Mouse (Mus musculus): ENCODE measurements around the gene Dnajb3. TPM values are rescaled to one million over a fixed set of nuclear protein-coding genes. Genes with fewer than 3 reads are reported as not detected.
"Not testable (repeated sequence)": the region's sequence is repeated elsewhere in the genome, so short reads cannot be mapped to it uniquely, and the experiment has no call there.

Gene Dnajb3
- polyA plus RNA-seq, 1 experiment from 2014 or later = 13.5 TPM

GRCm38 (mm10) chr1:88212341-88213045 is 6.9 kb upstream of the Dnajb3 start:
- H3K27ac ChIP-seq (replicated peaks) = no peak overlapping the region
- no peaks in the 10 kb centered on the region for H3K27me3 ChIP-seq
- ATAC-seq (ENCODE audit: low FRiP score, low read depth) = 0 out of 2 replicates have a peak, but pooled peaks have one; percentile 12
- H3K4me3 ChIP-seq = no peak overlapping the region
- H3K9me3 ChIP-seq = peaks cover 59% of the 10 kb centered on the region
- H3K9ac ChIP-seq = no peak overlapping the region
- H3K4me2 ChIP-seq = no peak overlapping the region
- H3K36me3 ChIP-seq = no peaks in the 10 kb centered on the region
- WGBS = 63% methylated on average over 8 of the region's 8 CpGs
- H3K4me1 ChIP-seq (replicated peaks) = no peaks in the 10 kb centered on the region

- no peaks in the 10 kb centered on the region for H3K27me3 ChIP-seq
- 69% methylated on average over 8 of the region's 8 CpGs for WGBS
- peaks cover 52% of the 10 kb centered on the region for H3K9me3 ChIP-seq
- peak; percentile 31; the same call in 1 of the 2 replicates for ATAC-seq (ENCODE audit: low FRiP score, low read depth)
- no peaks in the 10 kb centered on the region for H3K36me3 ChIP-seq
- no peak within 1 kb of the TSS for H3K4me2 ChIP-seq
- H3K4me1 ChIP-seq (replicated peaks) = no peaks in the 10 kb centered on the region
- H3K27ac ChIP-seq (replicated peaks) = no peak within 1 kb of the TSS
- no peak within 1 kb of the TSS for H3K9ac ChIP-seq
- H3K4me3 ChIP-seq = no peak within 1 kb of the TSS
These were observed 6.2 kb upstream of the Dnajb3 start, which contains the start of gene Ugt1a1 for GRCm38 (mm10) chr1:88211812-88212211. Gene Ugt1a1 (plus strand): TSS chr1:88211959.

- peaks cover 8% of the 10 kb centered on the region for H3K4me1 ChIP-seq (replicated peaks)
- 84% methylated on average over 2 of the region's 2 CpGs for WGBS
- H3K27ac ChIP-seq (replicated peaks) = no peak overlapping the region
- ATAC-seq (ENCODE audit: low FRiP score, low read depth) = no peak
- peaks cover 8% of the 10 kb centered on the region; the same call in 1 of the 2 replicates for H3K36me3 ChIP-seq
- no peak overlapping the region for H3K4me2 ChIP-seq
- H3K27me3 ChIP-seq = no peaks in the 10 kb centered on the region
- H3K4me3 ChIP-seq = no peak overlapping the region
- no peak overlapping the region for H3K9ac ChIP-seq
- H3K9me3 ChIP-seq = peaks cover 15% of the 10 kb centered on the region
These were observed 1.4 kb upstream of the Dnajb3 start for GRCm38 (mm10) chr1:88206843-88207479.

- H3K4me2 ChIP-seq = no peak within 1 kb of the TSS
- H3K9me3 ChIP-seq = 0 out of 2 replicates have a peak, but pooled peaks cover 8% of the 10 kb centered on the region
- H3K4me3 ChIP-seq = no peak within 1 kb of the TSS
- no peaks in the 10 kb centered on the region for H3K27me3 ChIP-seq
- ATAC-seq (ENCODE audit: low FRiP score, low read depth) = no peak
- H3K9ac ChIP-seq = no peak within 1 kb of the TSS
- H3K4me1 ChIP-seq (replicated peaks) = peaks cover 3% of the 10 kb centered on the region; the same call in 1 of the 2 replicates
- WGBS = 83% methylated on average over 7 of the region's 7 CpGs
- H3K27ac ChIP-seq (replicated peaks) = no peak within 1 kb of the TSS
- H3K36me3 ChIP-seq = peaks cover 8% of the 10 kb centered on the region; the same call in 1 of the 2 replicates
These were observed 5.1 kb downstream of the Dnajb3 start, which contains the start of gene Ugt1a2 for GRCm38 (mm10) chr1:88200456-88200855. Gene Ugt1a2 (plus strand): TSS chr1:88200601.

GRCm38 (mm10) chr1:88199996-88200395 is 5.6 kb downstream of the Dnajb3 start:
- H3K9me3 ChIP-seq = 0 out of 2 replicates have a peak, but pooled peaks cover 8% of the 10 kb centered on the region
- H3K4me3 ChIP-seq = no peak overlapping the region
- no peak overlapping the region for H3K27ac ChIP-seq (replicated peaks)
- no peak overlapping the region for H3K9ac ChIP-seq
- H3K4me1 ChIP-seq (replicated peaks) = no peaks in the 10 kb centered on the region
- WGBS = 72% methylated on average over 2 of the region's 2 CpGs
- no peaks in the 10 kb centered on the region for H3K27me3 ChIP-seq
- H3K4me2 ChIP-seq = no peak overlapping the region
- no peak for ATAC-seq (ENCODE audit: low FRiP score, low read depth)
- H3K36me3 ChIP-seq = peaks cover 8% of the 10 kb centered on the region; the same call in 1 of the 2 replicates

- Histone ChIP-seq H3K4me1 (replicated peaks) (no peaks in the 10 kb centered on the region), H3K9ac (no peak overlapping the region), H3K27ac (replicated peaks) (no peak overlapping the region), H3K9me3 (no peaks in the 10 kb centered on the region), H3K4me2 (no peak overlapping the region), H3K4me3 (no peak overlapping the region), H3K27me3 (no peaks in the 10 kb centered on the region), H3K36me3 (no peaks in the 10 kb centered on the region)
- no peak for ATAC-seq (ENCODE audit: low FRiP score, low read depth)
- WGBS = 81% methylated on average over 3 of the region's 3 CpGs
These were observed 8.1 kb downstream of the Dnajb3 start for GRCm38 (mm10) chr1:88197443-88197842.

GRCm38 (mm10) chr1:88195687-88196086 is 9.9 kb downstream of the Dnajb3 start:
- ATAC-seq (ENCODE audit: low FRiP score, low read depth) = no peak
- H3K4me1 ChIP-seq (replicated peaks) = no peaks in the 10 kb centered on the region
- no peak overlapping the region for H3K27ac ChIP-seq (replicated peaks)
- no peak overlapping the region for H3K9ac ChIP-seq
- no peaks in the 10 kb centered on the region for H3K36me3 ChIP-seq
- H3K4me2 ChIP-seq = no peak overlapping the region
- no peaks in the 10 kb centered on the region for H3K27me3 ChIP-seq
- H3K9me3 ChIP-seq = no peaks in the 10 kb centered on the region
- WGBS = 91% methylated on average over 1 of the region's 1 CpGs
- no peak overlapping the region for H3K4me3 ChIP-seq

- no peaks in the 10 kb centered on the region for H3K27me3 ChIP-seq
- WGBS = 70% methylated on average over 3 of the region's 3 CpGs
- no peak overlapping the region for H3K4me3 ChIP-seq
- H3K4me1 ChIP-seq (replicated peaks) = no peaks in the 10 kb centered on the region
- ATAC-seq (ENCODE audit: low FRiP score, low read depth) = no peak
- no peaks in the 10 kb centered on the region for H3K9me3 ChIP-seq
- no peaks in the 10 kb centered on the region for H3K36me3 ChIP-seq
- H3K9ac ChIP-seq = no peak overlapping the region
- H3K4me2 ChIP-seq = no peak overlapping the region
- H3K27ac ChIP-seq (replicated peaks) = no peak overlapping the region
These were observed 13.4 kb downstream of the Dnajb3 start for GRCm38 (mm10) chr1:88192136-88192535.

- H3K4me2 ChIP-seq = no peak overlapping the region
- 86% methylated on average over 5 of the region's 5 CpGs for WGBS
- ATAC-seq (ENCODE audit: low FRiP score, low read depth) = no peak
- H3K27me3 ChIP-seq = no peaks in the 10 kb centered on the region
- no peaks in the 10 kb centered on the region for H3K36me3 ChIP-seq
- H3K4me1 ChIP-seq (replicated peaks) = no peaks in the 10 kb centered on the region
- no peak overlapping the region for H3K4me3 ChIP-seq
- H3K27ac ChIP-seq (replicated peaks) = no peak overlapping the region
- no peak overlapping the region for H3K9ac ChIP-seq
- no peaks in the 10 kb centered on the region for H3K9me3 ChIP-seq
These were observed 19.2 kb downstream of the Dnajb3 start for GRCm38 (mm10) chr1:88186325-88186935.

- no peaks in the 10 kb centered on the region for H3K36me3 ChIP-seq
- no peak overlapping the region for H3K9ac ChIP-seq
- H3K9me3 ChIP-seq = no peaks in the 10 kb centered on the region; the same call in 1 of the 2 replicates
- H3K4me3 ChIP-seq = no peak overlapping the region
- no peaks in the 10 kb centered on the region for H3K27me3 ChIP-seq
- no peak overlapping the region for H3K4me2 ChIP-seq
- no peak for ATAC-seq (ENCODE audit: low FRiP score, low read depth)
- no peaks in the 10 kb centered on the region for H3K4me1 ChIP-seq (replicated peaks)
- WGBS = 92% methylated on average over 1 of the region's 1 CpGs
- H3K27ac ChIP-seq (replicated peaks) = no peak overlapping the region
These were observed 25.9 kb downstream of the Dnajb3 start for GRCm38 (mm10) chr1:88179657-88180056.

GRCm38 (mm10) chr1:88172190-88172589 is 33.4 kb downstream of the Dnajb3 start:
- H3K36me3 ChIP-seq; H3K4me2 ChIP-seq; H3K9ac ChIP-seq; H3K4me1 ChIP-seq (replicated peaks); H3K27ac ChIP-seq (replicated peaks); ATAC-seq (ENCODE audit: low FRiP score, low read depth); H3K27me3 ChIP-seq; H3K9me3 ChIP-seq; H3K4me3 ChIP-seq: not testable (repeated sequence)
- WGBS = 87% methylated on average over 6 of the region's 7 CpGs

GRCm38 (mm10) chr1:88165711-88166110 is 39.9 kb downstream of the Dnajb3 start, which contains the start of gene Ugt1a5:
Gene Ugt1a5 (plus strand): TSS chr1:88166012.
- no peak for ATAC-seq (ENCODE audit: low FRiP score, low read depth)
- whole genome bisulfite sequencing = 80% methylated on average over 5 of the region's 5 CpGs

More at GRCm38 (mm10) chr1:88165711-88166110, 39.9 kb downstream of the Dnajb3 start, which contains the start of gene Ugt1a5:
- no peaks in the 10 kb centered on the region for H3K27me3 ChIP-seq
- no peaks in the 10 kb centered on the region for H3K36me3 ChIP-seq
- no peak within 1 kb of the TSS for H3K27ac ChIP-seq (replicated peaks)
- H3K4me1 ChIP-seq (replicated peaks) = no peaks in the 10 kb centered on the region
- no peak within 1 kb of the TSS for H3K9ac ChIP-seq
- H3K9me3 ChIP-seq = no peaks in the 10 kb centered on the region
- no peak within 1 kb of the TSS for H3K4me3 ChIP-seq
- H3K4me2 ChIP-seq = no peak within 1 kb of the TSS

Data from hindbrain, embryonic 15.5 days (tissue).